Mouse (Mus musculus) fibroblast of lung, adult 2 months (primary cell): ENCODE measurements around the gene Rnd1.

Experiments
- DNase-seq: peaks from one replicate; pipeline ENCODE4 v3.0.0-alpha.2; 2011; ENCODE audit warnings: low read depth

Gene Rnd1

DNA sequence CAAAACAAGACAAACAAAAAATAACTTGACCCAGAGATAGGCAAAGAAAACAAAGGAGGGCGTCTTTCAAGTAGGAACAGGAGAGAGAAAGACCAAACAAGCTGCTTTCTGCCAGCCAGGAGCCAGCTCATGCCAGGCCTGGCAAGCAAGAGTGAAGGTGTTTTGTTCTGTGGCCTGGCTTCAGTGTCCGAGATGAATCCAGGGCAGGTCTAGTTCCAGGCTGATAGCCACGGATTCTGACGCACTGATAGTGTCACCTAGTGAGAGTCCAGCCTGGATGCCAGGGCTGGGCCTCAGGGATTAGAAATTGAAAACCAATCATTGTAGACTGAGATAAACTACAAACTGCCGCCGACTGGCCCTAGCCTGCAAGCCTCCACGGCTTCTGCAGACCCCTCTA is 716 bp upstream of the Rnd1 start:
- DNase-seq, result no peak

DNA sequence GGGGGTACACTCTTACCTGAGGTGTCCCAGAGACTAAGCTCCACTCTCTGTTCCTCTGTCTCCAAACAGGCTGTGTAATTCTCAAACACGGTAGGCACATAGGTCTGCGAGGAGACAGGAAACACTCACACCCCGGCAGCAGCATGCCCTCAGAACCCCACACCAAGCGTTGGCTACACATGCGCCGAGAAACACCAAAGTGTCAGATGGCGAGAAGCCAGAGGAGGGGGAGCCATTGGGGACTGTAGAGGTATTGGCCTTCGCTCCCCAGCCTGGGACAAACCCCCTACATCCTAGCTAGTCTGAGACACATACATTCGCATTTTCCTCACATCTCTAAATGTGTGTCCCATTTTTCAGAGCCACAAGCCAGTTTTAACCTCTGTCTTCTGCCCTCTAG is 790 bp downstream of the Rnd1 start:
- DNase-seq, result no peak

DNA sequence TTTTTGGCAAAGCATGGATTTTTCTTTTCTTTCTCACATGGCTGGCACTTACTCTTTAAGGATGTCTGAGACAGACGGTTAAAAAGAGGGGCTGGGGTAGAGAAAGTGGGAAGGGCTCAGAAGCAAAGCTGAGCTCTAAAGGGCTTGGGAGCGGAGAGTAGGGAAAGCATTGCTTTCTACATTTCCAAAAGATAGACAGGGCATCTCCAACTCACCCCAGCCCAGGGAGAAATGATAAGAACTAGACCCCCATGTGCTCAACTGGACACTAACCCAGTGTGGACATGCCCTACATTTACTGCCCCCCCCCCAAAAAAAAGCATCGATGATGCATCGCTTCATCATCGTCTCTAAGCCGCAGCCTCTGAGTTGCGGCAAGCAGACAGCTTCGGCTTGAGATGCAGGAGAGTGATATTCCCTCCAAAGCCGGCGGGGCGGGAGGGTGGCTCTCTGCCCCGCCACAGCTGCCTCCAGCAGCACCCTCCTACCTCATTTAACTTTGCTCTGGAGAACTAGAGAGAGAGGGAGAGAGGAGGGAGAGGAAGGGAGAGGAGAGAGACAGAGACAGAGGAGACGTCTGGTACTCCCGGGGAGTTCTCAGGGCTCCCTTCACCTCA is 1.5 kb downstream of the Rnd1 start:
- no peak for DNase-seq

DNA sequence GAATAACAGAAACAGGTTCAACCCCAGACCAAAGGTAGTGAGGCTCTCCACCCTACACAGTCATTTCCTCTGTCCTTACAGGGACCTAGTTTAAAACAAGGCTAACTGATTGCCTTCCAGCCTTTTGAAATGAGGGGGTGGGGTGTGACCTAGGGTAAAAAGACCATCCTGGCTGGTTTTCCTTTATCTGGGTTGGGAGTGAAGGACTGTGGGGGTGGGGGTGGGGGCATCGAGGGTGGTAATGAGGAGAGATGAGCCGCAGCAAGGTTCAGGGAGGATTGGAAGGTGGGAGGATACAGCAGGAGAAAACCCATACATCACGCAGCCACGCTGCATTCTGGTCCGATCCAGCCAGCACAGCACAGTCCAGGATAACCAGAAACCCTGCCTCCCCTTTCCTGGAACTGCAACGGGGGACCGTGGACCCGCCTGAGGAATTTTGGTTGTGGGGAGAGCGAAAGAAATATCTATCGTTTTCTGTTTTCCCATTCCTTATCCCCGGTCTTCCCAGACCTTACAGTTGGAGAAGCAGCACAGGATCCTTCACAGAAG is 2.2 kb downstream of the Rnd1 start:
- no peak for DNase-seq

DNA sequence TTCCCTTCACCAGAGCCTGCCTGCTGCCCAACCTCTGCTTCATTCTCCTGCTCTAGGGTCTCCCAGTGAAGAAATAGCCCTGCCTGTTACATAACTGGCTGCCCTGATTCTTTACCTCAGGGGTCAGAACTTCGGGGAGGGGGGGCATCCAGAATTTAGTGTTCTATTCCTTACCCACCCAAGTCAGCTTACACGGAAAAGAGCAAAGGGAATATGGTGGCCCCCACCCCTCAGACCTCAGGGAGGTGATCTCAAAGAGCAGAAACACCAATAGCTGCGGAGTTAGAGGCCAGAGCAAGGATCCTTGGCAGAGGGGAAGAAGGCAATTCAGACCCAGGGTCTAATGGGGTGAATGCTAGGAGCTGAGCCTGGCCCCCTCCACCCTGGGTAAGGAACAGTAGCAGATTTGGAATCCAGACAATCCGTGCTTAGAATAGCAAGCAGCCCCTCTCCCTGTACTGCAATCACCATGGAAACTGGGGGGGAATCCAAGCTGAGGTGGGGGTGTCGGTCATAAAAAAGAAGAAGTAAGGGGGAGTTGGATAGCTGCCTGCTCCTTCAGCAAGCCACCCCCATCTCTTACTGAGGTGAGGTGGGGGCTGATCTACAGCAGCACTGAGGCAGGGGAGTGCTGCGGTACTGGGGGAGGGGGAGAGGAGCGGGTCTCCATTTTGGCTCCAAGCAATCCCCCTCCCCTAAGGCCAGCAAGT is 2.8 kb downstream of the Rnd1 start:
- no peak for DNase-seq

DNA sequence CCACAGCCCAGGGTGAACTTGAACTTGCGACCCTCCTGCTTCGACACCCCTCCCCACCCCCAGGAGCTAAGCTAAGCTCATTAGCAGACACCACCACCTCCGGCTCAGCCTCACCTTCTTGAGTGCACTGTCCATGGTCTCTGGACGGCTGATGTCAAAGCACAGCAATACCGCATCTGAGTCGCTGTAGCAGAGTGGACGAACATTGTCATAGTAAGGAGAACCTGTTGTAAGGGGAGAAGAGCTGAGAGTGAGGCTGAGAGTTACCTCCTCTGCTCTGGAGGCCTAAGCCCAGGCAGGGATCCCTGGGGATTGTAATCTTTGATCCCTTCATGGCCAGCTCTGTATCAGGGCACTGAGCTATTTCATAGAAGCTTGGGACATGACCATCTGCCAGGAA is 3.5 kb downstream of the Rnd1 start:
- no peak for DNase-seq

DNA sequence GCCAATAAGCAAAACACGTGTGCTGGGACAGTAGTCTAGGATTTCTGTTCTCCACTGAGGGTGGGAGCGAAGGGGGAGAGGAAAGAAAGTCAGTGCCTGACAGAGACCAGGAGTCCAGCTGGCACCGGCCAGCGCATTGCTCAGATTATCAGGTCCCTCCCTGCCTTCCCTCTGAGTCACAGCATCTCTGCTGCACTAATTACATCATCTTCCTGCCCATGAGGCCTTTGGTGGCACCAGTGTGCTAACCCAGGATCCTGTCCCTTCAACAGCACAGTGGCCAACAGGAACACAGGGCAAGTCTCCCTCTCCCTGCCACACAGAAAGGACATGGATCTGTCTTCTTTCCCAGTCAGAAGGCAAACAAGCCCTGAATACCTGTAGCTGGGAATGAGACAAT is 4.7 kb downstream of the Rnd1 start:
- DNase-seq, result peak; percentile 24

DNA sequence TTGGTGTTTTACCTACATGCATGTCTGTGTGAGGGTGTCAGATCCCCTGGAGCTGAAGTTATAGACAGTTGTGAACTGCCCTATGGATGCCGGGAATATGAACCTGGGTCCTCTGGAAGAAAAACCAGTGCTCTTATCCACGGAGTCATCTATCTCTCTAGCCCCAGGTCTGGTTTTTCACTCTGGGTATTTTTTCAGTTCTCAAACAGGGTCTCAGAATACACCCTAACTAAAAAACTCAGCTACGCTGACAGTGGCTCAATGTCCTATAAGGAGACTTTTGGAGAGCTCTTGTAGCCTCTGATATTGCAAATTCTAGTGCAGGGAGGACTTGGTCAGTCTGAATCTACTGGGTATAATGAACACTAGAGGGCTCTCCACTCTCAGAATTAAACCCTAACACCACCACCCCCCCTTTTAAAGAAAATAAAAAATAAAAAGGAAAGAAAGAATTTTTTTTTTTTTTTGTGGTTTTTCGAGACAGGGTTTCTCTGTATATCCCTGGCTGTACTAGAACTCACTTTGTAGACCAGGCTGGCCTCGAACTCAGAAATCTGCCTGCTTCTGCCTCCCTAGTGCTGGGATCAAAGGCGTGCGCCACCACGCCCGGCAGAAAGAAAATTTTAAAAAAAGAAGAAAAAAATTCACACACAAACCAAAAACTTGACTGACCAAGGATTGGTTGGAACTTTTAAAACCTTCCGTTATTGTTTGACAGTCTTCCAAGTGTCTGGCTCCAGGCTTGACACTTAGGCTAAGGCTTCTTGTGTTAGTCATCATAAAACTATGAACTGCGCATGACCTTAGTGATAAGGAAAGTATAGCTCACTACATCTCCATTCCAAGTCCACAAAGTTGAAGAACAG is 13.0 kb downstream of the Rnd1 start:
- no peak for DNase-seq

DNA sequence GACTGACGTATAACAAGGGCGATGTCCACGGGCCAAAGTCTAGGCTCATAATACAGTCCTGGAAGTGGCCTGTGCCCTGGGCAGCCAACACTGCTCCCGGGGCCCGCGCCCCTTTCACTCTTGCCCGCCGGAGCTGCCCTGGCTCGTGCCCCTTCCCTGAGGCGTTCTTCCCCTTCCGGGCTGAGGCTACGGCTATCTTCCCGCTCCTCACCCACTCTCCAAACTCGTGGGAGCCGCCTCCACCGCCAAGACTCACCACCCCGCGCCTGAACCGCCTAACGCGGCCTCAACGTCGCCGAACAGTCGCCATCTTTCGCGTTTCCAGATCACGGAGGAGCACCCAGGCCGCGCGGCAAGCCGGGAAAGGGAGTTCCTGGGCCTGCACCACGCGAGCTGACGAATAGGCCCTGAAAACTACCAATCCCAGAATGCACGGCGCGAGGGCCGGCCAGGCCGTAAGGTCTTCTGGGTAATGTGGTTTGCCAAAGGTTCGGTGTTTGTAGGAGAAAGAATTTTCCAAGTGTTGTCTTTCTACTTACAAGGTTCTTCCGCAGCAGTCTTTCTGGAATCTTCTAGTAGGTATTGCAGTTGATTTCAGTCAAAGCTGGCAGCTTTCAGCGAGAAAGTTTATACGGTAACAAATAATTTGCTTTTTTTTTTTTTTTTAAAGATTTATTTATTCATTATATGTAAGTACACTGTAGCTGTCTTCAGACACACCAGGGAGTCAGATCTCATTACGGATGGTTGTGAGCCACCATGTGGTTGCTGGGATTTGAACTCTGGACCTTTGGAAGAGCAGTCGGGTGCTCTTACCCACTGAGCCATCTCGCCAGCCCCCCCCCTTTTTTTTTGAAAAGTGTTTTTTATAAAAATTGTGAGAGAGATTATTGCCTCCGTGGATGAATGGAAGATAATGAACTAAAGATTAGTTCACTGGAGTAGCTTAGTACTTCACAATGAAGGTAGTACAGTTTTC is 14.4 kb downstream of the Rnd1 start, which contains the start of gene Ddx23:
TSS of gene Ddx23 (minus strand) at position 328 of the 979 bp plus-strand sequence.
- peak; percentile 95 for DNase-seq

DNA sequence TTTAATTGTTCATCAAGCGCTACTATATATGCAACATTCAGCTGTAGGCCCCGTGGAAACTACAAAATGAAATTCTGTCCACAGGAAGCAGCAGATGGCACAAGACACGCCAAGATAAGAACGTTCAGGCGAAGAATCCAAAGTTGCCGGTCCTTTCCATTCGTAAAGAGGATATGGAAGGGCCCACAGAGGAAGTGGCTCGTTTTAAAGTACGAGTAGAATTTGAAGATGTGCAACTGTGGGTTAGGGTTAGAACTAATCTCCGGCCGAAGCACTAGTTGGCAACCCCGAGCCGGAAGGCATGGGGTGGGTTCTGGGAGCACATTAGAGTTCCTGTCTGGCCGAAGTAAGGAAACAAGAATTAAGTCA is 15.1 kb downstream of the Rnd1 start:
- DNase-seq, result peak; percentile 24

DNA sequence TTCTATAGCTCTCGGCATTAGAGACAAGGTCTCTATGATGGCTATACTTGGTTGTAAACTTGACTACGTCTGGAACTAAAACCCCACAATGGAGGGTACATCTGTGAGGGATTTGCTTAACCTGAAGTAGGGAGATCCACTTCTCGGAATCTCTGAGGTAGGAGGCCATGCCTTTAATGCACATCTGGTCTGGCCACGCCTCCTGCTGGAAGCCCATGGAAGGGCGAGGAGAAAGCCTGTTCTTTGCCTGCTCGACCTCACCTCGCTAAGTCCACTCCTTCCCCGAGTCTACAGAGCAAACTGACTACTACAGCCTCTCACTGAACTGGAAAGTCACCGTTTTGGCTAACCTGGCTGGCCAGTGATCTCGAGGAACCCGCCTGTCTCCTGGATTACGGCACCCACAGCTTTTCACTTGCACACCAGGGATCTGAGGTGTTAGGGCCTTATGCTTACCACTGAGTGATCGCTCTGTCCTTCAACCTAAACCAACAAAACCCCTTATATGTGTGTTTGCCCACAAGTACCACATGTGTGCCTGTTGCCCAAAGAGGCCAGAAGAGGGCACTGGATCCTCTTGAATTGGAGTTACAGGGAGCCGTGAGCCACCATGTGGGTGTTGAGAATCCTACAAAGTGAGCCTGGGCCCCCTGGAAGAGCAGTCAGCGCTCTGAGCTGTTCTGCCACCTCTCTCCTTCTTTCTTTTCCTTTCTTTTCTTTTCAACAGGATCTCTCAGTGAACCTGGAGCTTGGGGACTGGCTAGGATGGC is 20.1 kb downstream of the Rnd1 start:
- no peak for DNase-seq

DNA sequence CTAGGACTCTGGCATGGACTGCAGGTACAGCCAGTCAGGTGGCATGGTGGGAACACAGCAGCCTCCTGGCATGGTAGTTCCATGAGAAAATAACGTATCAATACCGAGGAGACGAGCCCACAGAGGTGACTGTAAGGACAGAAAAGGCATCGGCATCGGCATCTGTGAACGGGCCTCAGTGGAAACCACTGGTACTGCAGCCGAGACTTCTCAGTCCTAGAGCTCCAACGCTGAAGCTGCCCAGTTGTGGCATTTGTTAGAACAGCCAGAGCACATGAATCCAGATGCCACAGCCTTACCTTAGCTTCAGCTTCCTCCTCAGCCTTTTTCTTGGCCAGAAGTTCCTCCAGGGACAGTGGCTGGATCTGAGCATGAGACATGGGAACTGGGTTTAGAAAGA is 25.1 kb downstream of the Rnd1 start:
- no peak for DNase-seq

DNA sequence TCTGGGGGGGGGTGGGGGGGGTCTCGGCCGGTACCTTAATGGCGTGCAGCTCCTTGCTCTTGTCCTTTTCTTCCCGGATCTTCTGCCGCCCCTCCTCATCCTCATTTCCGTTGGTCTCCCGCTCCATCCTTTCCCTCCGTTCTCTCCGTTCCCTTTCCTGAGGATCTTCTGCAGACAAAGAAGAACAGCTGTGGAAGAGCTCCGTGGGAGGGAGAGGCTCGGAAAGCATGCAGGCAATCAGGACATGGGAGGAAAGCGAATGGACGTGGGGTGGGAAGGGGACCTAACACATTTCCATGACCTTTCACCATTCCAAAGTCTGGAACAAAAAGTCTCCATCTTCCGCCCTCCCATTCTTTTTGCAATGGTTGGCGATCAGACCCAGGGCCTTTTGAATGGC is 25.8 kb downstream of the Rnd1 start:
- DNase-seq, result no peak

DNA sequence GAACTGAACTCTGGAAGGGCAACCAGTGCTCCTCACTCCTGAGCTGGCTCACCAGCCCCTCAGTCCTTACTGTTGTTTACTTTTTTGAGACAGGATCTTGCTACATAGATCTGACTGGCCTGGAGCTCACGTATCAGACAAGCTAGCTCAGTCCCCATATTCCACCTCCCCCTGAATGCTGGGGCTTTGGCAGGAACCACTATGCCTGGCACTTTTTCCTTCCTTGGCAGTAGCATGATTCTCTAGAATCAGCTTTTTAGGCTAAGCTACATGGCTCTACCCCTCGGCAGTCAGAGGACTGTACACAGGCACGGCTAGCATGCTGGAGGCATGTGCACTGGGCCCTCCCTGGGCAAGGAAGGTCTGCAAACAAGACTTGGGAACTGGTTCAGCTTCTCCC is 29.2 kb downstream of the Rnd1 start:
- no peak for DNase-seq

DNA sequence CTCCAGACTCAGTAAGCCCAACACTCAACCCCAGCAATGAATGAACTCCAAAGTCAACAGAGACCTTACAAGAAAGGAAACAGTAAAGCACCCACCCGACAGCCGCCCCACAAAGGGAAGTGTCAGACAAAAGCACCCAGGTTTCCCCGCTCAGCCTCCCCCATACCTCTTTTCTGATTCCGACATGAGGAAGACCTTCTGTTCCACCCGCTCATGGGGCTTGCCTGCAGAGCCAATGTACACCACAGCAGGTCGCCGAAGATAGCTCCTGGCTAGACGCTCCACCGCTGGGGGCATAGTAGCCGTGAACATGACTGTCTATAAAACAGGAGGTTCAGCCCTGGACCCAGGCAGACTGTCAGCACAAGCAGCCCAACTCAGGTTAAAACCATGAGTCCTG is 30.0 kb downstream of the Rnd1 start:
- no peak for DNase-seq

DNA sequence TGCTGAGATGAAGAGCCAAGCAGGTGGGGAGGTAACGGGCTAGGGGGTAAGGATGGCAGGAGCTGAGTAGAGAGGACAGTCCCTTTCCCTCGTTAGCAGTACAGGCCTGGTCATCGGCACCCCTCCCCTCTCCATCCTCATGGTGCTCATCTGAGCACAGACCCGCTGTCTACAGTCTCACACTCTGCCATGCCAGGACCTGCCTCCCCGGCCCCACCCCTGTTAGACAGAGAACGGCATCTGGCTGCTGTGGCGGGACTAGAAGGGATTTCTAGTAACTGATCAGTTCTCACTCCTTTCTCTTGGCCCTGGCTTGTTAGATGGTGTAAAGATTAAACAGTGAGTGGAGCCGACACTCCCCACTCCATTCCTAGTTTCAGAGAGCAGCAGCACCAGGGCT is 30.5 kb downstream of the Rnd1 start:
- DNase-seq, result no peak

DNA sequence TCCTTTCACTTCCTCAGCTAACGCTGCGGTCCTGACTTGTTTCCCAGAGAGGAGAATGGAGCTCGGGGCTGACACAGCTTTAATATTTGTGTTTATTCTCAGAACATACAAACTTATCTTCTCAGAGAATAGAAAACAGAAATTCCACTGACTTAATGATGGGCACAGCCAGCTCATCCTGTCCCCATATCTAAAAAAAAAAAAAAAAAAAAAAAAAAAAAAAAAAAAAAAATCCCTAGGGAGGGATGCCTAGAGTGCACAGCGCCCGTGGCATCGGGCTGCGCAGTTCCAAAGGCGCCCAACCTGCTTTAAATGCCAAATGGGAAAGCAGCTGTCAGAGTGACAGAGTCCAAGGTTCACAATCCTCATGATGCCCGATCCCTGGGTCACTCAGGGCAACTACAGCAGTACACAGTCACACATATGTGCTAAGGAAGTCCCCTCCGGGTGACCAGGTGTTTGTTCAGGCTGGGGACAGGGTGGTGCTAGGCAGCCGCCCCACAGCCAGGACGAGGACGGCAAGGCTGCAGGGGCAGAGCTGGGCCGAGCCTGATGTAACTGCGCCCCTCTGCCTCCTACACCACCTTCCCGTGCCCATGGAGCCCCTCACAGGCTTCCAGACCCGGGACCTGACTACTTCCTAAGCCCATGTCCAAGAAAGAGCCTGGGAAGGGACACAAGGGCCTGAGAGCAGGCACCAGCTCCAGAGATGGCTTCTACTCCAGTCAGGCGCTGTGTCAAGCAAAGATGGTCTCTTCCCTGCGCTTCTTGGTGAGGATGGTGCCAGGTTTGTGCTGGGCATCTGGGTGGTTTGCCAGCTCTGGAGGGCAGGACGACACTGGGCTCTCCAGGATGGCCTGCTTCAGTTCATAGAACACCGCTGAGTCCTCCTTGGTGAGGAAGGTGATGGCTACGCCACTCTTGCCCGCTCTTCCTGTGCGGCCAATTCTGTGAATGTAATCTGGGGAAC is 31.9 kb downstream of the Rnd1 start:
- DNase-seq, result no peak

DNA sequence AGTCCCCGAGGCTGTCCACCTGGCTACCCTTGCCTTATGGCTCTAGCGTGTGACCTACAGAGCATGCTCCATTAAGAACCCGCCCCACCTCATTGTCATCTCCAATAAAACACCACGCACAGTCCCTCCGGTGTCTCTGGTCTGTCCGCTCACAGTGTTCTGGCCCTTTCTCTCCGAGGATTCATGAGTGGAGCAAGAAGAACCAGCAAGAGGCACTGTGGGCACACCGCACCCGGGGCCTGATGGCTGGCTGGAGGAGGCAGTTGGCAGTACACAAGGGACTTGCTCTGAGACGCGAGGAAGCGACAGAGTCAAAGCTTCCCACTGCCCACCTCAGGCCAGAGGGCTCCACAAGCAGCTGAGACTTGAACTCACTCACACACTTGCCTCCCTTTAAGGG is 32.9 kb downstream of the Rnd1 start:
- DNase-seq, result no peak

DNA sequence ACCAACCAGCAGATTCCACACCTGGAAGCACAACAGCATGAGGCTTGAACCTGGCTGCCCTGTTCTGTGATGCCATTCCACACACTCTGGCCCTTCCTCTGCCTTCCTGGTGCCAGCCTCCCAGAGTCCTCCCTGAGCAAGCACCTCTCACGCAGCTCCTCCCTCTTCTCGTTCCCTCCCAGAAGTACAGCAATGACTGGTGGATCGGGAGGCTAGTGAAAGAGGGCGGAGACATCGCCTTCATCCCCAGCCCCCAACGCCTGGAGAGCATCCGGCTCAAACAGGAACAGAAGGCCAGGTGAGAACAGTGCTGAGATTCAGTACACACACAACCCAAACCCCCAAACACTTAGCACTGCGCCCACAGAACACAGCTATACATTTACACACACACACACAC is 37.1 kb downstream of the Rnd1 start:
- DNase-seq, result no peak

DNA sequence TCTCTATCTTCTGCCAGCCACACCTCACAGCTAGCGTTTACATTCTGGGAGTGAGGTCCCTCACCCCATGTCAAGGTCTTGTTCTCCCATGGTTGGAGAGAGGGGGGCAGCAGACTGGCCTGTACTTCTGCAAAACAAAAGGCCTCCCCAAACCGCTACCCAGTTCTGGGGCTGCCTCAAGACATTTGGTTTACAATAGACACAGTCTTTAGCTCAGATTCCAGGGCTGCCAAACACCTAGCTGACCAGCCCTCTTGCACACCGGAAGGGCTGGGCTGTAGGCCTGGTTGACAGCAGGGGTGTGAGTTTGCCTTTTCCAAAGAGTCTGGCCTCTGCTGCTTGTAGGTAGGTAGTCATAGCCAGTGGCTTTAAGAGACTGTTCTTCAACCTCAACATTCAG is 40.1 kb downstream of the Rnd1 start:
- DNase-seq, result no peak
